Mouse (Mus musculus) gonadal fat pad, adult 2 months (tissue): Measurements from ENCODE around the gene Dmap1. TPM values are rescaled to one million over a fixed set of nuclear protein-coding genes. Genes with fewer than 3 reads are reported as not detected.

Experiments used
- polyA plus RNA-seq: library from polyadenylated mRNA; depleted of rRNA; stranded (reverse); fragments of >200 nt; gene quantifications from 2 replicates; pipeline ENCODE4 v1.2.3, GENCODE M21; 2012; rRNA removed

Dmap1 gene
- polyA plus RNA-seq, 1 experiment: 16.6 TPM

Other genes with a start within 250 kb of the Dmap1 start
- 79.0 and 82.5 TPM in 2 replicates for gene Rnf220, start 185.2 kb downstream of the Dmap1 start, polyA plus RNA-seq
- gene Eri3, start 131.9 kb downstream of the Dmap1 start, polyA plus RNA-seq: 75.6 and 90.6 TPM in 2 replicates
- gene Gm12845, start 42.1 kb upstream of the Dmap1 start, polyA plus RNA-seq: not detected in 2 replicates
- gene Klf17, start 83.4 kb upstream of the Dmap1 start, polyA plus RNA-seq: not detected in 2 replicates
- 45.1 and 50.9 TPM in 2 replicates for gene Slc6a9, start 152.2 kb upstream of the Dmap1 start, polyA plus RNA-seq
- 3.3 and 3.5 TPM in 2 replicates for gene Ccdc24, start 190.3 kb upstream of the Dmap1 start, polyA plus RNA-seq
- 13.1 and 18.1 TPM in 2 replicates for gene B4galt2, start 201.2 kb upstream of the Dmap1 start, polyA plus RNA-seq
- 345 and 427 TPM in 2 replicates for gene Atp6v0b, start 205.1 kb upstream of the Dmap1 start, polyA plus RNA-seq
- gene Dph2, start 209.8 kb upstream of the Dmap1 start, polyA plus RNA-seq: 8.9 and 11.4 TPM in 2 replicates
- gene Ipo13, start 232.7 kb upstream of the Dmap1 start, polyA plus RNA-seq: 49.3 and 58.7 TPM in 2 replicates
- 3.2 and 4.4 TPM in 2 replicates for gene Artn, start 247.5 kb upstream of the Dmap1 start, polyA plus RNA-seq